Mouse (Mus musculus) myocyte (in vitro differentiated cells): Measurements from ENCODE around the gene Spag5. TPM values are rescaled to one million over a fixed set of nuclear protein-coding genes. Genes with fewer than 3 reads are reported as not detected.
A peak's percentile ranks its signal among the peaks of the same experiment; 100 is the strongest.

Experiments
- H3K27me3 ChIP-seq: one replicate; pipeline ENCODE4 v1.6.1; 2011; ENCODE audit not compliant: control insufficient read depth, insufficient read depth, insufficient read length
- H3K36me3 ChIP-seq: one replicate; pipeline ENCODE4 v1.6.1; 2011; ENCODE audit not compliant: control insufficient read depth, insufficient read depth
- H3K4me2 ChIP-seq: one replicate; pipeline ENCODE4 v1.6.1; 2011; ENCODE audit warnings: low read depth, control low read depth
- H3K4me3 ChIP-seq: one replicate; pipeline ENCODE4 v1.5.1; 2011; ENCODE audit warnings: mild to moderate bottlenecking, control low read depth, moderate library complexity
- H3K79me2 ChIP-seq: one replicate; pipeline ENCODE4 v1.6.1; 2011; ENCODE audit not compliant: control insufficient read depth, insufficient read depth
- H3ac ChIP-seq: one replicate; pipeline ENCODE4 v1.6.1; 2011; ENCODE audit not compliant: control insufficient read depth, insufficient read length
- CEBPB ChIP-seq: IDR thresholded peaks from 2 replicates; pipeline ENCODE4 v1.6.1; 2011; ENCODE audit warnings: mild to moderate bottlenecking, moderate library complexity; ENCODE audit not compliant: poor library complexity, insufficient read depth, severe bottlenecking
- E2F4 ChIP-seq: IDR thresholded peaks from one replicate; pipeline ENCODE4 v1.6.1; 2011; ENCODE audit warnings: mild to moderate bottlenecking, control low read depth, moderate library complexity; ENCODE audit not compliant: insufficient read depth
- MAX ChIP-seq: IDR thresholded peaks from one replicate; pipeline ENCODE4 v1.6.1; 2011; ENCODE audit warnings: low read depth, mild to moderate bottlenecking, control low read depth
- MYOD1 ChIP-seq, 3 experiments: IDR thresholded peaks; one replicate each; pipeline ENCODE4 v1.6.1; 2011; ENCODE audit warnings: control low read depth in 2 of 3, low read depth in 2 of 3, mild to moderate bottlenecking in 2 of 3, moderate library complexity in 1 of 3; ENCODE audit not compliant: insufficient read length in 2 of 3, control insufficient read depth in 1 of 3
- MYOG ChIP-seq, 3 experiments: IDR thresholded peaks; one replicate each; pipeline ENCODE4 v1.6.1; 2011; ENCODE audit warnings: control low read depth in 2 of 3, low read depth in 2 of 3, mild to moderate bottlenecking in 2 of 3; ENCODE audit not compliant: insufficient read length in 2 of 3, control insufficient read depth in 1 of 3, insufficient read depth in 1 of 3
- POLR2A ChIP-seq: IDR thresholded peaks from one replicate; pipeline ENCODE4 v1.6.1; 2011; ENCODE audit warnings: low read depth, mild to moderate bottlenecking, control low read depth, moderate library complexity; ENCODE audit not compliant: insufficient read length
- POLR2AphosphoS2 ChIP-seq: IDR thresholded peaks from one replicate; pipeline ENCODE4 v1.6.1; 2011; ENCODE audit warnings: low read depth, control low read depth; ENCODE audit not compliant: insufficient read length
- REST ChIP-seq: IDR thresholded peaks from one replicate; pipeline ENCODE4 v1.6.1; 2011; ENCODE audit warnings: mild to moderate bottlenecking, control low read depth, moderate library complexity; ENCODE audit not compliant: insufficient read depth, insufficient read length
- SRF ChIP-seq: IDR thresholded peaks from one replicate; pipeline ENCODE4 v1.6.1; 2011; ENCODE audit warnings: low read depth; ENCODE audit not compliant: control insufficient read depth, insufficient read length
- TCF12 ChIP-seq: IDR thresholded peaks from one replicate; pipeline ENCODE4 v1.6.1; 2011; ENCODE audit warnings: mild to moderate bottlenecking, control low read depth; ENCODE audit not compliant: poor library complexity, insufficient read depth, severe bottlenecking
- TCF3 ChIP-seq: IDR thresholded peaks from one replicate; pipeline ENCODE4 v1.6.1; 2011; ENCODE audit warnings: low read depth, control low read depth; ENCODE audit not compliant: insufficient read length
- USF1 ChIP-seq: IDR thresholded peaks from one replicate; pipeline ENCODE4 v1.6.1; 2011; ENCODE audit warnings: low read depth, mild to moderate bottlenecking, control low read depth, moderate library complexity
- polyA plus RNA-seq: library from polyadenylated mRNA; unstranded; fragments of >200 nt; fragmentation: generic; extraction: Trizol; gene quantifications from one replicate; pipeline ENCODE4 v1.2.1, GENCODE M21; 2012; ENCODE audit warnings: missing spikeins

Spag5 gene
- polyA plus RNA-seq, 1 experiment = 19.2 TPM

DNA sequence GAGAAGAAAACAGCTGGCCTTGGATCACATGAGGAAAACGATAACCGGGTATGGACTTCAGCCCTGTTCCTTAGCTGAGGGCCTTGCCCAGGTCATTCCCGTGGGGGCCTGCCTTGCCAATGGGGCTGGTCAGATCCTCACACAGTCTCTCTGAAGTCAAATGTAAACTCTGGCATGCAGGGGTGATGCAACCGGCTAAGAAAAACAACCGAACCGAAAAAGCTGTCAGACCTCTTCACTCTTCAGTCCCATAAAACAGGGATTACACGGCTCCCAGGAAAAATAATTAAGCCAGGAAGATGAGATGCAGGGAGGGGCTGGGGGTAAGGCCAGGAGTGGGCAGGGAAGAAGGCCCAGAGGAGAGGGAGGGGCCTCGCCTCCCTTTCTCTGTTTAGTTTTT, 62.8 kb downstream of the Spag5 start:
- H3K36me3 ChIP-seq = no peaks in the 10 kb centered on the region
- TF ChIP-seq TCF3 (no peak), CEBPB (peak; percentile 92), TCF12 (no peak), MAX (no peak), USF1 (no peak), MYOD1 (IDR thresholded peaks at IDR 0.05; ENCODE audit: control insufficient read depth in 1 of 3, insufficient read length in 2 of 3, low read depth in 2 of 3) (peak in 1 of 3 experiments; percentile 33), POLR2AphosphoS2 (no peak), POLR2A (no peak), MYOG (IDR thresholded peaks at IDR 0.05; ENCODE audit: control insufficient read depth in 1 of 3, insufficient read depth in 1 of 3, insufficient read length in 2 of 3, low read depth in 2 of 3) (no peak), REST (no peak)
- no peak overlapping the region for H3ac ChIP-seq
- no peaks in the 10 kb centered on the region for H3K79me2 ChIP-seq
- no peak overlapping the region for H3K4me3 ChIP-seq
- H3K4me2 ChIP-seq = peak overlapping the region; percentile 74
- no peaks in the 10 kb centered on the region for H3K27me3 ChIP-seq

DNA sequence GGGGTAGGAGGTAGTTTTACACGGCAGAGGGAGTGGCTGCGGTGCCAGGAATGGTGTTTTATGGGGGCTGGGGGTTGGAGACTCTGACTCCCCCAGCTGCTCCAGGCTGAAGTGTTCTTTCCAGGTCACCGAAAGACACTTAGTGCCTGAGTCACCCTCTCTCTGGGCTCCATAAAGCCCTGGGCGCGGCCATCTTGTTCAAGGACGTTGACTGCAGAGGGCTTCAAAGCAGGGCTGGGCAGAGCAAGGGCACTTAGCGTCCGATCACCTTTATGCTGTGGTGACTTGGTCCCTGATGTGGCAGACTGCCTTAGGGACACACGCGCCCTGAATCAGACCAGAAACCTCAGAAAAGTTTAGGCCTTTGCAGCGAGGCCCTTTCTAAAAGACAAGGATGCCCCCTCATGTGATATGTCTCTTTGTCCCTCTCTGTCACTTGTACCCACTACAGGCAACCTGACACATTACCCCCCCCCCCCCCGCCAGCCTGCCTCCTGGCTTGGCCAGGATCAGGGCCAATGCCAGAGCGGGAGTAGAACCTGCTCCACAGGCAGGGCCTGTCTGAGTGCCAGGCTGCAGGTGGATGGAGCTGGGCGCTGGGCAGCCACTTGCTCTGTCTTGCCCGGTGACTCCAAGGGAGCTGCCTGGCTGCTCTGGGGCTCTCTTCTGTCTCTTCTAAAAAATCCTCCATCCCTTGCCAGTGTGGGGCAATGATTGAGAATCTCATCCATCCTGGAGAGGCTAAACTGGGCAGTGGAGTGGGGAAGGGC, 66.3 kb downstream of the Spag5 start:
- Histone ChIP-seq H3K36me3 (no peaks in the 10 kb centered on the region), H3K4me2 (no peak overlapping the region), H3K27me3 (no peaks in the 10 kb centered on the region), H3ac (no peak overlapping the region), H3K4me3 (no peak overlapping the region), H3K79me2 (no peaks in the 10 kb centered on the region)
- TF ChIP-seq MYOG (IDR thresholded peaks at IDR 0.05; ENCODE audit: control insufficient read depth in 1 of 3, insufficient read depth in 1 of 3, insufficient read length in 2 of 3, low read depth in 2 of 3) = no peak
- TF ChIP-seq REST = no peak
- TF ChIP-seq MYOD1 (IDR thresholded peaks at IDR 0.05; ENCODE audit: control insufficient read depth in 1 of 3, insufficient read length in 2 of 3, low read depth in 2 of 3) = no peak
- TF ChIP-seq TCF12 = no peak
- no peak for TF ChIP-seq E2F4
- no peak for TF ChIP-seq POLR2A
- TF ChIP-seq MAX = no peak
- no peak for TF ChIP-seq USF1
- TF ChIP-seq SRF = no peak
- TF ChIP-seq CEBPB = no peak
- no peak for TF ChIP-seq POLR2AphosphoS2
- no peak for TF ChIP-seq TCF3

DNA sequence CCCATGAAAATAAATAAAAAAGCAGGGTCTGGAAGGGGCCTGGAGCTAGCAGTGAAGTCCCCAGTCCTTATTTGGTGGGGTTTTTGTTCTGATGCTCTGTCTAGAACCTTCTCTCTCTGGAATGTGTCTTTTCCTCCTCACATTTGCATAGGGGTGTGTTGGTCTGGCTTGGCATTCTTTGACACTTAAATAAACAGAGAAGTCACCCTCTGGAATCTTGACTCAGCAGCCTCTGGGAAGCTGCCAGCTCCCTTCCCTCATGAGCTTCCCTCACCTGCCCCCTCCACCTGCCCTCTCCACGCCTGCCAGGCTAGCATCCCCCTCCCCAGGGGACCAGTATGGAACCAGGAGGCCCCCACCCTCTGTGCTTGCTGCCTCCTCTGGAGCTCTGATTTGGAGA, 69.1 kb downstream of the Spag5 start:
- H3K36me3 ChIP-seq = no peaks in the 10 kb centered on the region
- H3ac ChIP-seq = no peak overlapping the region
- peak in 1 of 3 experiments; percentile 48 for TF ChIP-seq MYOG (IDR thresholded peaks at IDR 0.05; ENCODE audit: control insufficient read depth in 1 of 3, insufficient read depth in 1 of 3, insufficient read length in 2 of 3, low read depth in 2 of 3)
- peak in 2 of 3 experiments; percentile 16 to 73 for TF ChIP-seq MYOD1 (IDR thresholded peaks at IDR 0.05; ENCODE audit: control insufficient read depth in 1 of 3, insufficient read length in 2 of 3, low read depth in 2 of 3)
- TF ChIP-seq TCF12 = no peak
- no peaks in the 10 kb centered on the region for H3K79me2 ChIP-seq
- H3K4me3 ChIP-seq = no peak overlapping the region
- no peaks in the 10 kb centered on the region for H3K27me3 ChIP-seq
- H3K4me2 ChIP-seq = peak overlapping the region; percentile 28

DNA sequence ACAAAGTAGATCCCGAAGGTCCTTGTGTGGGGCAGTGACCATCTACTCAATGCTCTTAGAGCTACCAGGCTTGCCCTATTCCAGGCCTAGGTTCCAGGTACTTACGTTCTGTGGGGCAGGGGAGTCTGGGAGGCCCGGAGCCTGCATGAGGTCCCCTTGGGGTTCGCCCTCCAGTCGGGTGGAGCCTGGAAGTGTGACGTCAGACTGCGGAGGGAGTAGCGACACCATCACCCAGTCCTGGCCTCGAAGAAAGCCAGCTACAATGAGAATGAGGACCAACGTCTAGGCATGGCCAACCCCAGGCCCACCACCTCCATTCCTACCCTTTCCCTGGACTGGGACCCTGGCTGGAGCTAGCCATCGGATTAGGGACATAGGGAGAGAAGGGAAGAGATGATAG, 70.4 kb downstream of the Spag5 start:
- no peak overlapping the region for H3K4me2 ChIP-seq
- no peaks in the 10 kb centered on the region for H3K36me3 ChIP-seq
- H3K79me2 ChIP-seq = no peaks in the 10 kb centered on the region
- no peaks in the 10 kb centered on the region for H3K27me3 ChIP-seq
- no peak overlapping the region for H3K4me3 ChIP-seq
- TF ChIP-seq TCF3 (no peak), USF1 (no peak), POLR2A (no peak), E2F4 (no peak), TCF12 (no peak), REST (no peak), MYOG (IDR thresholded peaks at IDR 0.05; ENCODE audit: control insufficient read depth in 1 of 3, insufficient read depth in 1 of 3, insufficient read length in 2 of 3, low read depth in 2 of 3) (no peak)
- H3ac ChIP-seq = no peak overlapping the region

Other genes with a start within 250 kb of the Spag5 start
- 24.6 TPM for gene Eral1, start 221.1 kb upstream of the Spag5 start, polyA plus RNA-seq
- gene Fam222b, start 206.9 kb upstream of the Spag5 start, polyA plus RNA-seq = 16.1 TPM
- 206 TPM for gene Traf4, start 135.9 kb upstream of the Spag5 start, polyA plus RNA-seq
- 9.6 TPM for gene Nek8, start 124.9 kb upstream of the Spag5 start, polyA plus RNA-seq
- 17.4 TPM for gene Tlcd1, start 124.8 kb upstream of the Spag5 start, polyA plus RNA-seq
- gene Rpl23a, start 117.9 kb upstream of the Spag5 start, polyA plus RNA-seq = 3,571 TPM
- 88.8 TPM for gene Rab34, start 113.1 kb upstream of the Spag5 start, polyA plus RNA-seq
- 0.14 TPM for gene Proca1, start 108.1 kb upstream of the Spag5 start, polyA plus RNA-seq
- 98.6 TPM for gene Sdf2, start 55.8 kb upstream of the Spag5 start, polyA plus RNA-seq
- 42.3 TPM for gene Supt6, start 55.5 kb upstream of the Spag5 start, polyA plus RNA-seq
- gene 2610507B11Rik, start 39.8 kb upstream of the Spag5 start, polyA plus RNA-seq = 65.8 TPM
- 0.20 TPM for gene BC030499, start 10.7 kb upstream of the Spag5 start, polyA plus RNA-seq
- 1.7 TPM for gene Aldoc, start 21.4 kb downstream of the Spag5 start, polyA plus RNA-seq
- gene Pigs, start 26.9 kb downstream of the Spag5 start, polyA plus RNA-seq = 50.2 TPM
- 24.8 TPM for gene Unc119, start 42.0 kb downstream of the Spag5 start, polyA plus RNA-seq
- 0.01 TPM for gene Foxn1, start 85.0 kb downstream of the Spag5 start, polyA plus RNA-seq
- 0.01 TPM for gene Slc13a2, start 120.7 kb downstream of the Spag5 start, polyA plus RNA-seq
- 7.5 TPM for gene Slc46a1, start 164.2 kb downstream of the Spag5 start, polyA plus RNA-seq
- gene Sarm1, start 196.2 kb downstream of the Spag5 start, polyA plus RNA-seq = 0.17 TPM
- not detected for gene Vtn, start 197.6 kb downstream of the Spag5 start, polyA plus RNA-seq
- gene Sebox, start 201.9 kb downstream of the Spag5 start, polyA plus RNA-seq = not detected
- gene Tmem199, start 210.6 kb downstream of the Spag5 start, polyA plus RNA-seq = 35.0 TPM
- 103 TPM for gene Poldip2, start 210.7 kb downstream of the Spag5 start, polyA plus RNA-seq
- gene Tnfaip1, start 234.8 kb downstream of the Spag5 start, polyA plus RNA-seq = 59.3 TPM
- gene Ift20, start 234.8 kb downstream of the Spag5 start, polyA plus RNA-seq = 53.9 TPM
- 125 TPM for gene Tmem97, start 249.2 kb downstream of the Spag5 start, polyA plus RNA-seq